Mouse (Mus musculus) G1E (cell line): ENCODE data around the gene Gm8126. TPM values are rescaled to one million over a fixed set of nuclear protein-coding genes. Genes with fewer than 3 reads are reported as not detected.
"Not testable (repeated sequence)": the region's sequence is repeated elsewhere in the genome, so short reads cannot be mapped to it uniquely, and the experiment has no call there.

Experiments used
- ATAC-seq: 2 replicates; pipeline ENCODE4 v1.8.0; 2016; ENCODE audit warnings: mild to moderate bottlenecking; ENCODE audit not compliant: insufficient number of reproducible peaks, poor library complexity, low FRiP score, severe bottlenecking; ENCODE audit errors: extremely low read depth
- DNase-seq: peaks from one replicate; pipeline ENCODE4 v3.0.0; 2012; ENCODE audit warnings: low spot score
- H3K27me3 ChIP-seq: 2 replicates; pipeline ENCODE4 v1.6.1; 2012; ENCODE audit warnings: mild to moderate bottlenecking, low read length, inconsistent platforms; ENCODE audit not compliant: insufficient read depth
- H3K36me3 ChIP-seq: replicated peaks from 2 replicates; pipeline ENCODE3; 2012; ENCODE audit warnings: mild to moderate bottlenecking, inconsistent platforms
- H3K4me1 ChIP-seq: 2 replicates; pipeline ENCODE4 v1.6.1; 2012; ENCODE audit warnings: low read depth, low read length, inconsistent platforms, mixed read lengths; ENCODE audit not compliant: insufficient read depth
- H3K4me3 ChIP-seq: 2 replicates; pipeline ENCODE4 v1.5.1; 2012; ENCODE audit warnings: low read depth, mild to moderate bottlenecking, inconsistent platforms, low read length, moderate library complexity, mixed read lengths
- H3K9me3 ChIP-seq: replicated peaks from 2 replicates; pipeline ENCODE4 v1.6.1; 2012; ENCODE audit warnings: inconsistent platforms
- polyA plus RNA-seq: library from polyadenylated mRNA; stranded (reverse); fragments of >175 nt; gene quantifications from 2 replicates; pipeline ENCODE4 v1.2.3, GENCODE M21; 2012
- total RNA-seq, 2 experiments: library from RNA; stranded (forward) in 1 of 2; stranded (reverse) in 1 of 2; fragments of 200-1000 nt in 1 of 2; fragments of >200 nt in 1 of 2; fragmentation: Nextera tagmentation in 1 of 2; gene quantifications; 2 replicates each; pipeline ENCODE4 v1.2.3; 2014 to 2017

Gene Gm8126
- total and polyA plus RNA-seq, 3 experiments: 0.66 TPM; not detected in 2

DNA sequence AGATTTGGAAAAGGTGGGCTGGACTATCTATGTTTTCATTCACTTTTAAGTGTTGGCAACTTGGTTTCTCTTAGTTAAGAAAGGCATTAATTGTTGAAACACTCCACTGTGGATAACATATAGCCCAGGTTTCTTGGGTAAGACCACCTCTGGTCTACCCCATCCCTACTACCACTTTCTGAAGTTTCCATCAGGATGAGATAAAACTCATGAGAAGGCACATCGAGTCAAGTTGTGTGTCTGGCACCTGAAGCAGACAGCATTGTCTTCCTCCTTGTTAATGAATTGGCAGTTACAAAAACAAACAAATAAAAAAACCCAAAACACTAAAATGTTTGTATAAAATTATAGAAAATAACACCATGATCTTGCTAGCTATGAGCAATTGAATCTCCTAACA lies 17.3 kb downstream of the Gm8126 start:
- not testable (repeated sequence) for H3K36me3 ChIP-seq, H3K4me3 ChIP-seq, H3K4me1 ChIP-seq, ATAC-seq, H3K9me3 ChIP-seq, DNase-seq, H3K27me3 ChIP-seq

DNA sequence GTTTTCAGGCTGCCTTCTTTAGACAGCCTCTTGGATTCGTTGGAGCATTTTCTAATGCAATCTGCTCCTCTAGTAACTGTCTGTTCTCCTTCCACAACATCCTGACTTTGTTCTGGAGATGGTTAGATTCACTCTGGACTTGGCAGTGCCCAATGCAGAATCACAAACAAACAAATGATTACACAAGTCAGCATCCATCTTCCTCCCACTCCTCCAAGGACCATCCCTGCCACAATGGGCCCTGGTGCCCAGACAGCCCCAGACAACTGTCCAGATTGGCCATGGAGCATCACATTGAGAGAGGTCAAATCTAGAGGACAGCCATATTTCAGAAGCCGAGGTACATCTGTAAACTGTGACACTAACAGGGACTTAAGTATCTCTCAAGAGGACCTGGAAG lies 19.0 kb downstream of the Gm8126 start:
- DNase-seq, ATAC-seq: not testable (repeated sequence)

DNA sequence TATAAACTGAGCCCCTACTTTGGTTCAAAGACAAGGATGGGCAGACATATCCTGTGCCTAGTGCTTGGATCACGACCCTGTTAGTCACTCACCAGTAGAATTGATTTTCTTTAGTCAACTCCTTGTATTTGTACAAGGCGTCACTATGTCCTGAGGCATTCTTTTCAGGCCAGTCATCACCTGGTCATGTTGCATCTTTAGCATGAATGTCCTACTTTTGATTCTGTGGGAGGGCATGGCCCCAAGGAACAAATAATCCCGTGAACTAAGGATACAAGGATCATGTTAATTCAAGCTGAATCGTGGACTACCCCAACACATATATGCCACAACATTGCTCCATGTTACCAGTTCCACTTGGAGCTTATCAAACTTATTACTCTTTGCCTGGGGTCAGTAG lies 19.7 kb downstream of the Gm8126 start:
- not testable (repeated sequence) for H3K9me3 ChIP-seq, DNase-seq, ATAC-seq, H3K4me1 ChIP-seq, H3K36me3 ChIP-seq, H3K4me3 ChIP-seq, H3K27me3 ChIP-seq

More for the DNA sequence above, 19.0 kb downstream of the Gm8126 start:
- not testable (repeated sequence) for H3K9me3 ChIP-seq, H3K27me3 ChIP-seq, H3K4me1 ChIP-seq, H3K36me3 ChIP-seq, H3K4me3 ChIP-seq

DNA sequence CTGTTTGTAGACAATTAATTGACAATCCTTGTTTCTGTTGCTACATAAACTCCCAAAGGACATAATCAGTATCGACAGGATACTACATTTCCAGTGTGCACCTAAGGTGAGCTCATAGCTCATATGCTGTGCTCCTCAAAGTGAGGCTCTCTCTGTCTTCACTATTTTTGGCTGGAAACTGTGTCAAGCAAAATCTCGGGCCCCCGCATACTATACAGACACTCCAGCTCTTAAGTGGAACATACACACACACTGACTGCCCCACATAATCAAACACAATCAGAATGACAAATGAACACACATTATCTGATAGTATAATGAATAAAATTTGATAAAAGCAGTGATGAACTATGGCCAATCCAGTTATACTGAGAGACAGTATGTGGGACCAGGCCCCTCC lies 20.2 kb downstream of the Gm8126 start:
- H3K4me3 ChIP-seq, H3K4me1 ChIP-seq, DNase-seq, H3K9me3 ChIP-seq, ATAC-seq, H3K27me3 ChIP-seq, H3K36me3 ChIP-seq: not testable (repeated sequence)

DNA sequence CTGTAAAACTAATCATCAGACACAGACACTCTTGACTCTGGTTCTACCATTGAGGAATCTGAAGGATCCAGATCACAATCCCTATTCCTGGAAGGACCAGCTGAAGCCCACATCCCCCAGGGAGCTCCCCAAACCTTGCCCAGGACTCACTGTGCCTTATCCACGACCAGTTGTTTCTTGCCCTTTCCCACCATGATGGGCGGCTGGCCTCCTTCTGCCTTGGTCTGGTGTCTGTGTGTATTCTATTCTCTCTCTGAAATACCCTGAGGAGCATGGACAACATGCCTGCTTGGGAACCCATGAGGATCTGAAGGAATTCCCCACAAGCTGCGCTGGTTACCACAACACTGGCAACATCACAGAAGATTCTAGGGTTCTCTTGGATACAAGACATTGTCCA lies 35.1 kb downstream of the Gm8126 start, which contains the start of gene Gm8127:
Gm8127 (minus strand) TSS at position 330 of the 400 bp plus-strand sequence.
- not testable (repeated sequence) for H3K36me3 ChIP-seq, H3K4me1 ChIP-seq, H3K27me3 ChIP-seq, ATAC-seq, DNase-seq, H3K9me3 ChIP-seq, H3K4me3 ChIP-seq

Other genes with a start within 250 kb of the Gm8126 start
- not detected in 2 replicates for gene Gm10376, start 243.0 kb upstream of the Gm8126 start, total RNA-seq (2014; fragmentation: Nextera tagmentation)
- gene Gm10376, start 243.0 kb upstream of the Gm8126 start, total RNA-seq (2017): 0.64 and 0.76 TPM in 2 replicates
- gene Gm10376, start 243.0 kb upstream of the Gm8126 start, polyA plus RNA-seq: not detected in 2 replicates
- not detected in 2 replicates for gene Gm8094, start 182.0 kb upstream of the Gm8126 start, total RNA-seq (2014; fragmentation: Nextera tagmentation)
- gene Gm8094, start 182.0 kb upstream of the Gm8126 start, total RNA-seq (2017): not detected in 2 replicates
- gene Gm8094, start 182.0 kb upstream of the Gm8126 start, polyA plus RNA-seq: not detected in 2 replicates
- gene Gm8104, start 158.0 kb upstream of the Gm8126 start, total RNA-seq (2014; fragmentation: Nextera tagmentation): not detected in 2 replicates
- gene Gm8104, start 158.0 kb upstream of the Gm8126 start, total RNA-seq (2017): not detected in 2 replicates
- not detected in 2 replicates for gene Gm8104, start 158.0 kb upstream of the Gm8126 start, polyA plus RNA-seq
- gene Gm7233, start 78.8 kb upstream of the Gm8126 start, total RNA-seq (2014; fragmentation: Nextera tagmentation): not detected in 2 replicates
- 0.06 TPM in 1 of 2 replicates, not detected in the other for gene Gm7233, start 78.8 kb upstream of the Gm8126 start, total RNA-seq (2017)
- not detected in 2 replicates for gene Gm7233, start 78.8 kb upstream of the Gm8126 start, polyA plus RNA-seq
- not detected in 2 replicates for gene Gm8122, start 23.3 kb upstream of the Gm8126 start, total RNA-seq (2014; fragmentation: Nextera tagmentation)
- not detected in 2 replicates for gene Gm8122, start 23.3 kb upstream of the Gm8126 start, total RNA-seq (2017)
- gene Gm8122, start 23.3 kb upstream of the Gm8126 start, polyA plus RNA-seq: not detected in 2 replicates
- 14.6 and 23.0 TPM in 2 replicates for gene Gm9732, start 16.4 kb downstream of the Gm8126 start, total RNA-seq (2014; fragmentation: Nextera tagmentation)
- gene Gm9732, start 16.4 kb downstream of the Gm8126 start, total RNA-seq (2017): 9.5 and 11.7 TPM in 2 replicates
- 0.24 and 0.56 TPM in 2 replicates for gene Gm9732, start 16.4 kb downstream of the Gm8126 start, polyA plus RNA-seq
- not detected in 2 replicates for gene Gm8127, start 35.2 kb downstream of the Gm8126 start, total RNA-seq (2014; fragmentation: Nextera tagmentation)
- gene Gm8127, start 35.2 kb downstream of the Gm8126 start, total RNA-seq (2017): not detected in 2 replicates
- gene Gm8127, start 35.2 kb downstream of the Gm8126 start, polyA plus RNA-seq: not detected in 2 replicates
- gene 1700001F09Rik, start 89.2 kb downstream of the Gm8126 start, total RNA-seq (2014; fragmentation: Nextera tagmentation): not detected in 2 replicates
- 0.33 TPM in 1 of 2 replicates, not detected in the other for gene 1700001F09Rik, start 89.2 kb downstream of the Gm8126 start, total RNA-seq (2017)
- gene 1700001F09Rik, start 89.2 kb downstream of the Gm8126 start, polyA plus RNA-seq: not detected in 2 replicates
- not detected in 2 replicates for gene Gm8138, start 157.7 kb downstream of the Gm8126 start, total RNA-seq (2014; fragmentation: Nextera tagmentation)
- gene Gm8138, start 157.7 kb downstream of the Gm8126 start, total RNA-seq (2017): 0.06 and 0.55 TPM in 2 replicates
- gene Gm8138, start 157.7 kb downstream of the Gm8126 start, polyA plus RNA-seq: not detected in 2 replicates